Mouse (Mus musculus) heart, postnatal 0 days (tissue): Measurements from ENCODE around the gene Pik3cb.

Source experiments
- CTCF ChIP-seq: IDR thresholded peaks from 2 replicates; pipeline ENCODE4 v1.5.1; 2016; ENCODE audit warnings: antibody characterized with exemption, control low read depth, low read depth
- EP300 ChIP-seq: IDR thresholded peaks from 2 replicates; pipeline ENCODE4 v1.6.1; 2016; ENCODE audit warnings: antibody characterized with exemption, low read depth

DNA sequence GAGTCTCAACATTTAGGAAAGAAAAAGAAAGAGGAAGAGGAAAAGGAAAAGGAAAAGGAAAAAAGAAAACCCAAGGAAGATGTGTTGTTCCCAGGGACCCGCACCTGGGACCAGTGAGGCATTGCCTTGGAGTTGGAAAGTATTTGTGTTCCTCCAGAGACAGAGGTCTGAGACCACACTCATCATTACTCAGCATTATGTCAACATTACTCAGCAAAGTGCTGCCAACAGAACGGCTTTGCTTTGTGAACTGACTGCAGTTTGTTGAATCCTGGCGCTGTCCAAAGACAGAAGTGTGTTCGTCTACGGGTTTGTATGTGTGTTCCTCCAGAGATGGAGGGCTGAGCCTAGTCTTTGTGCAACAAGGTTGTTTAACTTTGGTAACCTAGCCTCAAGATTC lies 20.4 kb upstream of the Pik3cb start:
- no peak for TF ChIP-seq CTCF
- no peak for TF ChIP-seq EP300
